Mouse (Mus musculus) kidney, adult 8-10 months (tissue): ENCODE data around the gene Nags.
"Not testable (repeated sequence)": the region's sequence is repeated elsewhere in the genome, so short reads cannot be mapped to it uniquely, and the experiment has no call there.

Experiments used
- DNase-seq, 2 experiments: peaks; one replicate each; pipeline ENCODE4 v3.0.0; 2022

The Nags gene

DNA sequence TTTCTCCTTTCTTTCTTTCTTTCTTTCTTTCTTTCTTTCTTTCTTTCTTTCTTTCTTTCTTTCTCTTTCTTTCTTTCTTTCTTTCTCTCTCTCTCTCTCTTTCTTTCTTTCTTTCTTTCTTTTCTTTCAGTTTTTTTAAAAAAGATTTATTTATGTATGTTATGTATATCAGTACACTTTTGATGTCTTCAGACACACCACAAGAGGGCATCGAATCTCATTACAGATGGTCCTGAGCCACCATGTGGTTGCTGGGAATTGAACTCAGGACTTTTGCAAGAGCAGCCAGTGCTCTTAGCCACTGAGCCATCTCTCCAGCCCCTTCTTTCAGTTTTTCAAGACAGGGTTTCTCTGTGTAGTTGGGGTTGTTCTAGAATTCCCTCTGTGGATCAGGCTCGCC lies 12.7 kb downstream of the Nags start:
- not testable (repeated sequence) for DNase-seq

DNA sequence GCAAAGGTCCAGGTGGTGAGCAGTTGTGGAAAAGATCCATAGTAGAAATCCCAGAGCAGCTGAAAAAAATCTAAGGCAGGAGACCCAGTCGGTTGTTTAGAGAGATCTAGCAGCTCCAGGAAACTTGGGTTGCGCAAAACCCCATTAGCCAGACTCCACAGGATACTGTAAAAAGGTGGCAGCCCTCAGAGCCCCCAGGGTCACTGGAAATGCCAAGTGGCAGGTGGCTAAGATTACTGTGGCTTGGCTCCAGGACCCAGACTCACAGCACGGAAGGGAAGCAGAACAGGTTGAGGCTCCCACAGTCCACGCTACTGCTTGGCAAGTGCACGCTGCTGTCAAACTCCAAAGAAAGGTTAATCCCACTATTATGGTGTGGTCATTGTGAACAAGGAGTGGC lies 14.5 kb downstream of the Nags start:
- DNase-seq, result no peak

- DNase-seq, result peak in 1 of 2 experiments; percentile 35
Observed at GRCm38 (mm10) chr11:102165971-102166722, 20.8 kb downstream of the Nags start.

- DNase-seq, result no peak
Observed at GRCm38 (mm10) chr11:102167539-102167938, 22.2 kb downstream of the Nags start.

- no peak for DNase-seq
Observed at GRCm38 (mm10) chr11:102168689-102169088, 23.4 kb downstream of the Nags start.

GRCm38 (mm10) chr11:102179836-102180235 lies 34.5 kb downstream of the Nags start:
- DNase-seq, result no peak

DNA sequence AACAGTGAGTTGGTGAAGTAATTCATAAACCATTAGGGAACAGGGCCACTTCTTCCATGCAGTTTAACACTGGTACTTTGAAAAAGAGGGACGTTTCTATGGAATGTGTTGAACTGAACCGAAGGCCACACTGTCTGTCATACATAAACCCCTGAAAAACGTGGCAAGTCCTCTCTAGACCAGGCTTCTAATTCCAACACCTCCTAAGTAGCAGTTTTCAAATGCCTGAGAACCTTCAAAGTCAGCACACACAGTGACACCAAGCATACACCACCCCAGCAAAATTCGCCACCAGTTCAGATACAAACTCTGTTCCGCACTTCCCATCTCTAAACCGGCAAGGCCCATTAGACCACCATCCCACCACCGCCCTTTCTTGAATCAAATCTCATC lies 38.9 kb downstream of the Nags start:
- no peak for DNase-seq

DNA sequence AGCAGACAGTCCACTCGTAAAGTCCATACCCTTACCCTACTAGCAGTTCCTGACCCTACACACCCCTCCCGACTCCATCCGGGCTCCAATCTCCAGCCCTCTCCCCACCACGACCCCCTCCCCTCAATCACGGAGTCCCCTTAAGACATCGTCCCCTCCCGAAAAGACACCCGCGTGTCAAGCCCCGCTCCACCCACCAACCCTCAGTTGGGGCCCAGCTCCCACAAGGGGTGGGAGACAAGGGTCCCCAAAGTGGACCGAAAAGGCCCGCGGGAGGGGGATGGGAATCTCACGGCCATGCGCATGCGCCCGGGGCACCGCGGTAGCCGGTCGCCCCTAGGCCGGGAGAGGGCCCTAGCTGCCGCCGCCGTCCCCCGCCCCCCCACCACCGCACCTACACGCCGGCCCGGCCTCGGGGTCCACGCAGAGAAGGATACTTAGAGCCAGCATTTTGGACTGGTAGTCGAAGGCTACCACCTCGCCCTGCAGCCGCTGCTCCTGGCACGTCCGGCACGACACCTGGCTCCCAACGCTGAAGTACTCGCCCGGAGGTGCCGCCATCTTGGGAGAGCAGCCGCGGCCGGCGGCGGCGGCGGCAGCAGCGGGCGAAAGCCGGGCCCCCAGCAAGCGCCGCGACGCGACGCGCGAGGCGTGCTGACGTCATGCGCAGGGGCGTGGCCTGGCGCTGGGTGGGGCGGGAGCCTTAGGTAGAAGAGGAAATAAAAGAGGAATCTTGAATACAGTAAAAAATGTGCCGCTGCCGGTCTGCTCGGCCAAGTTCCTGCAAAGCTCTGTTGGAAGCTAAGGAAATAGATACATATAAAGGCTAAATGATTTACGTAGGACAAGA lies 39.6 kb downstream of the Nags start, which contains the start of gene Lsm12:
TSS of gene Lsm12 (minus strand) at position 651 of the 850 bp plus-strand sequence.
- peak; percentile 92 to 94 for DNase-seq

DNA sequence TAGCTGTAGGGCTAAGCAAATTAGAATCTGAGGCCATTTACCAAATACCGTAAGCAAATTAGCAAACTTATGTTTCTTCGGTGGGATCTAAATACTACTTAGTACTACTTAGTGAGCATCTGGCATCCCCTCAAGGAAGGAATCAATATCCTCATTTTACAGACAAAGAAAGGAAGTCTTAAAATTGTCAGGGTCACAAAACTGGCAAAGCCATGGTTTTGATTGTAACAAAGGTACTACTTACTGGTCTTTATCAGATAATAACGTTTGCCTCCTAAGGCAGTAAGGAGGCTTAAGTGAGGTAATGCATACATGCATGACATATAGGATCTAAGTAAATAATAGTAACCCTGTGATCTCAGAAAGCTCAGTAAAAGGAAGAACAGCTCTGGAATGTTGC lies 40.4 kb downstream of the Nags start:
- DNase-seq, result no peak

DNA sequence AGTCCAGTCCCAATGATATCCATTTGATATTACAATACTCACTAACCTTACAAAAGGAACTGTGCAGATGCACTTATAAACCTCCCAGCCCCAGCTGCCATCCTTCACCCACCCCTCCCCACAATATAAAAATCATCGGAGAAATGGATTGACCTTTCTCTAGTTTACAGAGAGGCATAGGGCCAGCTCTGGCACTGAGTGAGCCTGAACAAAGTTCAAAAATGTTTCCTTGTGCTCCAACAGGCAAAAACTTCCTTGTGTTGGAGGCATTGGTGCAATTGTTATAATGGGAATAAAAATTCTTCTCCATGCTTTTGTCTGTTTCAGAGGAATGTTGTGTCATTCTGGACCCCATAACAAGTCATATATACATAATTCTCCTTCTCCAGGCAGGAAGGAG lies 40.9 kb downstream of the Nags start:
- peak in 1 of 2 experiments; percentile 39 for DNase-seq

DNA sequence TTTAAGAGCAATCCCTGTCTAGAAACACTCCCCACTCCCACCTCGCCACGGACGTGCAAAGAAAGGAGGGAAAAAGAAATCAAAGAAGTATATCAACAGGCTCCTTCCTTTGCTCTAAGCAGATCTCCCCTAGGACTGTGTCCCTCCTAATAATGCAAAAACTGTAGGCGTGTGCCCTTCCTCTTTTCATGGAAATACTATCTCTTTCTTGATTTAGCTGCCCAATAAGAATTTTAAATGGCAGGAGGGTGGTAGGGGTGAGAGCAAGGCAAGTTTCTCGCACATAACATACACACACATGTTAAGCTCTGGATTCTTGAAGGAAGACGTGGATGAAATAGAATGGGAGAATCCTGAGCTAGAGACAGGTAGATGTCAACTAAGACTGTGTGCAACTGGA lies 43.7 kb downstream of the Nags start:
- DNase-seq, result no peak

DNA sequence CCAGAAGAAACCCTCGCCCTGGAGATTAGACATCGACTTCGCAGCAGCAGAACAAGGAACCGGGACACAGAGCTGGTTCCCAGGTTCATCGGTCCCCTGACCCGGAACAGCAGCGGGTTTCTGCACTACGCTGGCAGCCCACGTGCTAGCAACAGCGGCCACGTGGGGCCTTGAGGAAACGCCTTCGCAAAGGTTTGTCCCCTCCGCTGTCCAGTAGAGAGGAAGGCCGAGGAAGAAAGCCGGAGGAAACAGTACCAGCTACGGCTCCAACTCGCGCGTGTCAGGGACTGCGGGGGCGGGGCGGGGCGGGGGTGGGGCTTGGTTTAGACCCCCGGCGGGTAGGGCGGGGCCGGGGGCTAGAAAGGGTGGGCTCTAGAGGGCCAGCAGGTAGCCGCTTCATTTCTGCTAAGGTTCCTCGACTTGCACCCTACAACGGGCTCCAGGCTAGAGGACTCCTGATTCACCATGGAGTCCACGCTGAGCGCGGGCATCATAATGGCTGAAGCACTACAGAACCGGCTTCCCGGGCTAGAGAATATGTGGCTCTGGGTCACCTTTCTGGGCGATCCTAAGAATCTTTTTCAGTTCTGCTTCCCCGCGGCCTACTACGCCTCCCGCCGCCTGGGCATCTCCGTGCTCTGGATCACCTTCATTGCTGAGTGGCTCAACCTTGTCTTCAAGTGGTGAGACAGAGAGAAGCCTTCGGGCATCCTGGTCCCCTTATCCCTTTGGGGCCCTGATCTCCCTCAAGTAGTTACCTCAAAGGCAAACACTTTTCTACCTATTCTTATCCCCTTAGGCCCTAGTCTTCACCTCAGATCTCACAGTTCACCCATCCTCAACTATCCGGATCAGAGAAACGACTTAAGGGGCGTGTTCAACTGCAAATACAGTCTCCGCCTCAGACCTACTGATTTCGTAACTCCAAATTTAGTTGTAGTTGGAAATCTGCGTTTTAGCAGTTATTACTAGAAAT lies 44.4 kb downstream of the Nags start, which contains the start of gene G6pc3:
TSS of gene G6pc3 (plus strand) at position 160 of the 976 bp plus-strand sequence.
- peak; percentile 95 to 96 for DNase-seq

- no peak for DNase-seq
Observed at GRCm38 (mm10) chr11:102190848-102191247, 45.5 kb downstream of the Nags start.

DNA sequence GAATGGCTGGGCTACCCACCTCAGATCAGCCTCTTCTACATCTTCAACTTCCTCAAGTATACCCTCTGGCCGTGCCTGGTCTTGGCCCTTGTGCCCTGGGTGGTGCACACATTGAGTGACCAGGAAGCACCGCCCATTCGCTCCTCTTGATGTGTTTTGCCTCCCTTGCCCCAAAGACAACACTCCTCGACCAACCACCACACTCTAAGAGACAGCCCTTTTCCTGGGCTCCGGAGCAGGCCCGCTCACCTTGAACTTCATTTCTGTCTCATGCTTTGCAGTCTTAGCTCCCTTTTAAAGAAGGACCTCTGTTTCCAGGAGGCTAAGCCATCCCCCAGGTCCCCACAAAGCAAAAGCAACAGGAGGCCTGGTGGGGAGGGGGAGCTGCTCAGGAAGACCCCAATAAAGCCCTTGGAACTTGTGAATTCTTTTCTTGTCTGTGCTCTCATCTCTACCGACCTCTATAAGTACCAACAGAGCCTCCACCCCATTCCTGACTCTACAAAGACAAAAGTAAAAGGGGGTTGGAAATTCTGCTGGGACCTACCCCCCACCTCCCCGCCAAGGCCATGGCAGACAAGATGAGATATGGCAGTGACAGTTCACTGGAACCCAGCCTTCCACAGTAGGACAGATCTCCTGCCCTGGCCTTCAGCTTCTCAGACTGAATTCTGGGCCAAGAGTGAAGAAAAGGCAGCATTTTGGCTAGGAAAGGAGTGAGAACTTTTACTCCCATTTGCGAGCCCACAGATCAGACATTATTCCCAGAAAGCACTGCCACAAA lies 48.5 kb downstream of the Nags start:
- DNase-seq, result no peak

DNA sequence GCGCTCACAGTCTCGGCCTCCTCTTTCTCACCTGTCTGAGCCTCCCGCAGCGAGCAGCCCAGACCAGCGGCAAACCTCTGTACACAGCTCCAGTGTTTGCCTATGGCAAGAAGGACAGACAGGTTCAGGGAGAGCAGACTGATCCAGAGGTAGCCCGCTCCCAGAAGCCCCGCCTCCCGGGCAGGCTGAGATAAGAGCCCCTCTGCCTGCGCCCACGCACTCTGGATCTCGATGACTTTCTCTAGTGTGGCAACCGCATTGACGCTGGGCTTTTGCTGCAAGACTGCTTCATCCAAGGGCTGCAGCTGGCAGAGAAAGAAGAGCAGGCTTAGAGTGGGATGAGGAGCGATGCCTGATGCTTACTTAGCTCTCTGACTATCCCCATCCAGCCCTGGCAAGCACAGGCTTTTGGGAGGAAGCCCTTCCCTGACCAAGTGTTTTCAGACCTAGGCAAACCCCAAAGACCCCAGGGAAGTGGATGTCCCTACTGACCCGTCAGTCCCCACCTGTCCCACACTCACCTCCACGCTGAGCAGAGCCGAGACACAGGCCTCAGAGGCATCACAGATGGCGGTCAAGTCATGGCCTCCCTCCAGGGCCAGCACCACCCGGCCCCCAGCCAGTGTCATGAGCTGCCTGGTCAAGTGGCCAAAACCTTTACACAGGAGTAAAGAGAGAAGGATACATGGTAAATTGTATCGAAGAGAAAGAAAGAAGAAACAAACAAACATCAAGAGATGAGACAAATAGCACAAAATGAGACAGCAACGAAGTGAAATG lies 50.9 kb downstream of the Nags start:
- DNase-seq, result no peak

- DNase-seq, result no peak
Observed at GRCm38 (mm10) chr11:102198245-102198644, 52.9 kb downstream of the Nags start.
